Mouse (Mus musculus): ENCODE results near the gene Srp9. TPM values are rescaled to one million over a fixed set of nuclear protein-coding genes. Genes with fewer than 3 reads are reported as not detected.
A peak's percentile ranks its signal among the peaks of the same experiment; 100 is the strongest.

Gene Srp9
- total RNA-seq, 1 experiment = 86.7 TPM

DNA sequence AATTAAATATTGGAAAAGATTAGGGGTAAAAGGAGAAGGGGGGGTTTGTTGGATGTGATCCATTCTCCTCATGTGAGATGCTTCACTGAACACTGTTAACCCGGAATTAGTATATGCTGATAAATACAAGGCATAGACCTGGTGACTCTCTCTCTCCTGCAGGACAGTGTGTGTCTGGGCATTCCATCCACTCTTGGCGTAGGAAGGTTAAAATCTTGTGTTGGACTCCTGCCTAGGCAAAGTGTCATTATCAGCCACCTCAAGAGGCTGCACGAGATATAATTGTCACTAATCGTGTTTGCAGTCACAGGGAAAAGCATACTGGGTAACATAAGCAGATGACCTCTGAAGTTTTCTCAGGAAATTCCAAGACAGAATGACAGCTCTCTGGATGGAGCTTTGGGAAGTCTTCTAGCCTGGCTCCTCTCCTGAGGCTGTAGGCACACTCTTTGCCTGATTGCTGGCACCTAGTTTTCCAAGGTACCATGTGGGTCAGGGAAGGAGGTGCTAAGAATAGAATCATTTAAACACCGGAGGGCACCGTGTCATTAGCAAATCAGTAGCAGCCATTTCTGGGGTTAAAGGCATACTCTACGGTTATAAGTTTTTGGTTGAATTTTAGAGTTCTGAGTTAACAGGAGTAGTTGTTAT lies 24.5 kb downstream of the Srp9 start:
- Histone ChIP-seq H3K4me3 (ENCODE audit: insufficient read depth in 1 of 2, low read depth in 1 of 2, low read length in 2 of 2, poor library complexity in 1 of 2, severe bottlenecking in 1 of 2) (no peak overlapping the region), H3K4me1 (ENCODE audit: control insufficient read depth in 2 of 2, insufficient read depth in 2 of 2, low read length in 2 of 2, poor library complexity in 1 of 2) (no peaks in the 10 kb centered on the region), H3K36me3 (ENCODE audit: control insufficient read depth, insufficient read depth, low read length, poor library complexity, severe bottlenecking) (no peaks in the 10 kb centered on the region), H3K9me3 (ENCODE audit: control insufficient read depth, insufficient read depth, low read depth, low read length) (no peaks in the 10 kb centered on the region), H3K27ac (ENCODE audit: insufficient read depth, low read depth, low read length, poor library complexity, severe bottlenecking) (no peak overlapping the region), H3K9ac (ENCODE audit: insufficient read depth, low read depth, low read length, poor library complexity, severe bottlenecking) (no peak overlapping the region)
- in situ Hi-C loops (cut with MboI; ENCODE audit: low sequenced_read_pairs in 2 of 2, unreplicated experiment in 2 of 2) = loop anchor here (10.0 kb wide), 2 partner anchors 166 to 424 kb away; no protein-coding TSS in a partner anchor
- no peak for TF ChIP-seq ZNF384 (IDR thresholded peaks at IDR 0.05; ENCODE audit: low read depth, low read length)
- no peak for TF ChIP-seq ZC3H11A (IDR thresholded peaks at IDR 0.05; ENCODE audit: borderline replicate concordance, low read depth, low read length)
- TF ChIP-seq MAFK (IDR thresholded peaks at IDR 0.05; ENCODE audit: insufficient read depth, low read depth, low read length) = no peak
- TF ChIP-seq HCFC1 (IDR thresholded peaks at IDR 0.05; ENCODE audit: borderline replicate concordance, insufficient read depth, low read length) = no peak
- TF ChIP-seq CHD2 (IDR thresholded peaks at IDR 0.05; ENCODE audit: low read depth, low read length) = no peak
- no peak for DNase-seq (ENCODE audit: low read depth, low spot score)

DNA sequence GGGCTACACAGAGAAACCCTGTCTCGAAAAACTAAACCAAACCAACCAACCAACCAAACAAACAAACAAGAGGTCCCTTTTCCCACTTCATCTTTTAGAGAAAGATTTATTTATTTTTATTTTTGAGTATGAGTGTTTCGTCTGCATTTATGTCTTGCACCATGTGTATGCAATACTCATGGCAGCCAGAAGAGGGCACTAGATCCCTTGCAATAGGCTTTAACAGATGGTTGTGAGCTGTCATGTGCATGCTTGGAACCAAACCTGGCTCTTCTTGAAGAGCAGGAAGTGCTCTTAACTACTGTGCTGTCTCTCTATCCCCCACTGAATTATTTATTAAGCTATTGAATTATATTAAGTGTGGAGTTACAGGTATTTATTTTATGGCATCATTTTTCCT lies 25.4 kb downstream of the Srp9 start:
- Histone ChIP-seq H3K27ac (ENCODE audit: insufficient read depth, low read depth, low read length, poor library complexity, severe bottlenecking) (no peak overlapping the region), H3K36me3 (ENCODE audit: control insufficient read depth, insufficient read depth, low read length, poor library complexity, severe bottlenecking) (no peaks in the 10 kb centered on the region), H3K4me1 (ENCODE audit: control insufficient read depth in 2 of 2, insufficient read depth in 2 of 2, low read length in 2 of 2, poor library complexity in 1 of 2) (no peaks in the 10 kb centered on the region), H3K9ac (ENCODE audit: insufficient read depth, low read depth, low read length, poor library complexity, severe bottlenecking) (no peak overlapping the region), H3K9me3 (ENCODE audit: control insufficient read depth, insufficient read depth, low read depth, low read length) (no peaks in the 10 kb centered on the region), H3K4me3 (ENCODE audit: insufficient read depth in 1 of 2, low read depth in 1 of 2, low read length in 2 of 2, poor library complexity in 1 of 2, severe bottlenecking in 1 of 2) (no peak overlapping the region)
- TF ChIP-seq ZC3H11A (IDR thresholded peaks at IDR 0.05; ENCODE audit: borderline replicate concordance, low read depth, low read length) (peak; percentile 99), CHD2 (IDR thresholded peaks at IDR 0.05; ENCODE audit: low read depth, low read length) (no peak)
- in situ Hi-C loops (cut with MboI; ENCODE audit: low sequenced_read_pairs in 2 of 2, unreplicated experiment in 2 of 2) = loop anchor here (5.0 to 10.0 kb wide), 5 partner anchors 165 to 425 kb away; no protein-coding TSS in a partner anchor
- DNase-seq (ENCODE audit: low read depth, low spot score) = peak; percentile 69

DNA sequence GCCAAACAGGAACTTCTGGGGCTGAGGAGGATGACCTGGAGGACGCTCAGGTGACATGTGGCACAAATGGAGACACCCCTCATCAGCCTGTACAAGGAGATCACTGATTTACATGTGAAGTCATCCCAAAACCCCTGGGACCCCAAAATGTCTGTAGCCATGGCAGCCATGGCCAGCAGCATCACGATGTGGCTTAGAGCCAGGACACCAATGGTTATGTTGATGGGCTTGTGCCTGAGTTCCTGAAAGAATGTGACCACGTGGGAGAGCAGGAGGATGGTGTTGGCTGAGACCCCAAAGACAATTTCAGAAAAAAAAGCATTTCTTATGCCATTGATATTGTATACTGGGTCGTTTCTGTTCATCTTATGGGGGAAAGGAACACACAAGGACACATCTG lies 33.2 kb downstream of the Srp9 start:
- Histone ChIP-seq H3K4me1 (ENCODE audit: control insufficient read depth in 2 of 2, insufficient read depth in 2 of 2, low read length in 2 of 2, poor library complexity in 1 of 2) (peaks cover 8 to 19% of the 10 kb centered on the region in 2 experiments), H3K9ac (ENCODE audit: insufficient read depth, low read depth, low read length, poor library complexity, severe bottlenecking) (no peak overlapping the region), H3K27ac (ENCODE audit: insufficient read depth, low read depth, low read length, poor library complexity, severe bottlenecking) (no peak overlapping the region), H3K36me3 (ENCODE audit: control insufficient read depth, insufficient read depth, low read length, poor library complexity, severe bottlenecking) (no peaks in the 10 kb centered on the region), H3K9me3 (ENCODE audit: control insufficient read depth, insufficient read depth, low read depth, low read length) (no peaks in the 10 kb centered on the region), H3K4me3 (ENCODE audit: insufficient read depth in 1 of 2, low read depth in 1 of 2, low read length in 2 of 2, poor library complexity in 1 of 2, severe bottlenecking in 1 of 2) (no peak overlapping the region)
- in situ Hi-C loops (cut with MboI; ENCODE audit: low sequenced_read_pairs in 2 of 2, unreplicated experiment in 2 of 2) = loop anchor here in 1 of 2 experiments (10.0 kb wide), 1 partner anchor 367 kb away; no protein-coding TSS in a partner anchor
- no peak for TF ChIP-seq HCFC1 (IDR thresholded peaks at IDR 0.05; ENCODE audit: borderline replicate concordance, insufficient read depth, low read length)
- no peak for TF ChIP-seq CHD2 (IDR thresholded peaks at IDR 0.05; ENCODE audit: low read depth, low read length)
- TF ChIP-seq ZC3H11A (IDR thresholded peaks at IDR 0.05; ENCODE audit: borderline replicate concordance, low read depth, low read length) = no peak
- TF ChIP-seq ZNF384 (IDR thresholded peaks at IDR 0.05; ENCODE audit: low read depth, low read length) = no peak
- no peak for TF ChIP-seq MAFK (IDR thresholded peaks at IDR 0.05; ENCODE audit: insufficient read depth, low read depth, low read length)
- no peak for DNase-seq (ENCODE audit: low read depth, low spot score)

DNA sequence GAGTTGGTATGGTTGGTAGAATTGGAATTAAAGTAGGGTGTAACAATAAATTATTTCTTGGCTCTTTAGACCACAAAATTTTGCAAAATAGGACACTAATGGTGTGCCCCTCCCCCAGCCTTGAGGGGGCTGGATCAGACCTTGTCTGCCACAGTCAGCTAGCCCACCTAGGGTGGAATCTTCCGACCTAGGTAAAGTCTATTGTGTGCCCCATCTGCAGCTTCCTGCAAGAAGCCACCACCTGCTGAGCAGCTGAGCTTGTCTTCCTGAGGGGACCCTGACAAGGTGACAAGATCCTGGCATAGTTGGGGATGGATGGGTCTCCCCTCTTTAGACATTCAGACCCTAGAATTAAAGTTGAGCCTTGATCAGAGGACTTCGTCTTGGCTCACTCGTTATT lies 35.0 kb downstream of the Srp9 start:
- DNase-seq (ENCODE audit: low read depth, low spot score) = no peak

More for the DNA sequence above, 35.0 kb downstream of the Srp9 start:
- TF ChIP-seq CHD2 (IDR thresholded peaks at IDR 0.05; ENCODE audit: low read depth, low read length) (no peak; the same call in 1 of the 2 replicates), ZNF384 (IDR thresholded peaks at IDR 0.05; ENCODE audit: low read depth, low read length) (no peak), ZC3H11A (IDR thresholded peaks at IDR 0.05; ENCODE audit: borderline replicate concordance, low read depth, low read length) (no peak), HCFC1 (IDR thresholded peaks at IDR 0.05; ENCODE audit: borderline replicate concordance, insufficient read depth, low read length) (no peak), MAFK (IDR thresholded peaks at IDR 0.05; ENCODE audit: insufficient read depth, low read depth, low read length) (no peak)
- peaks cover 12 to 22% of the 10 kb centered on the region in 2 experiments for H3K4me1 ChIP-seq (ENCODE audit: control insufficient read depth in 2 of 2, insufficient read depth in 2 of 2, low read length in 2 of 2, poor library complexity in 1 of 2)
- no peaks in the 10 kb centered on the region for H3K9me3 ChIP-seq (ENCODE audit: control insufficient read depth, insufficient read depth, low read depth, low read length)
- in situ Hi-C loops (cut with MboI; ENCODE audit: low sequenced_read_pairs in 2 of 2, unreplicated experiment in 2 of 2) = loop anchor here in 1 of 2 experiments (10.0 kb wide), 1 partner anchor 365 kb away; no protein-coding TSS in a partner anchor
- H3K9ac ChIP-seq (ENCODE audit: insufficient read depth, low read depth, low read length, poor library complexity, severe bottlenecking) = no peak overlapping the region
- peak overlapping the region; percentile 68; the same call in 1 of the 2 replicates for H3K27ac ChIP-seq (ENCODE audit: insufficient read depth, low read depth, low read length, poor library complexity, severe bottlenecking)
- H3K4me3 ChIP-seq (ENCODE audit: insufficient read depth in 1 of 2, low read depth in 1 of 2, low read length in 2 of 2, poor library complexity in 1 of 2, severe bottlenecking in 1 of 2) = no peak overlapping the region
- no peaks in the 10 kb centered on the region for H3K36me3 ChIP-seq (ENCODE audit: control insufficient read depth, insufficient read depth, low read length, poor library complexity, severe bottlenecking)
